Mouse (Mus musculus) hindbrain, embryonic 13.5 days (tissue): Measurements from ENCODE around the gene Fancd2. TPM values are rescaled to one million over a fixed set of nuclear protein-coding genes. Genes with fewer than 3 reads are reported as not detected.

ENCODE experiments used
- microRNA-seq: library from miRNA; unstranded; fragments of <30 nt; microRNA quantifications from one replicate; pipeline ENCODE4, GENCODE M21; 2016
- polyA plus RNA-seq: library from polyadenylated mRNA; unstranded; fragments of >200 nt; fragmentation: Nextera tagmentation; extraction: Ambion mirVana; gene quantifications from 2 replicates; pipeline ENCODE4 v1.2.1, GENCODE M21; 2015

Gene Fancd2
- polyA plus RNA-seq, 1 experiment from 2014 or later: 3.2 TPM

Small RNAs within 50 kb of the gene (microRNA-seq; reads per million reads assigned to microRNA genes)
- gene Gm23365: not detected

Other genes with a start within 250 kb of the Fancd2 start
- gene Cpne9, start 249.4 kb upstream of the Fancd2 start, polyA plus RNA-seq: 1.2 and 1.9 TPM in 2 replicates
- 17.1 and 17.3 TPM in 2 replicates for gene Brpf1, start 224.5 kb upstream of the Fancd2 start, polyA plus RNA-seq
- 8.7 and 9.6 TPM in 2 replicates for gene Ogg1, start 204.7 kb upstream of the Fancd2 start, polyA plus RNA-seq
- gene Camk1, start 187.7 kb upstream of the Fancd2 start, polyA plus RNA-seq: 79.6 and 86.3 TPM in 2 replicates
- gene Tada3, start 153.8 kb upstream of the Fancd2 start, polyA plus RNA-seq: 70.0 and 70.6 TPM in 2 replicates
- gene Arpc4, start 153.6 kb upstream of the Fancd2 start, polyA plus RNA-seq: 416 and 430 TPM in 2 replicates
- 11.8 TPM in 2 replicates for gene Ttll3, start 142.4 kb upstream of the Fancd2 start, polyA plus RNA-seq
- gene Rpusd3, start 112.3 kb upstream of the Fancd2 start, polyA plus RNA-seq: 17.5 and 19.5 TPM in 2 replicates
- not detected in 2 replicates for gene Cidec, start 95.9 kb upstream of the Fancd2 start, polyA plus RNA-seq
- gene Jagn1, start 89.1 kb upstream of the Fancd2 start, polyA plus RNA-seq: 92.9 and 96.9 TPM in 2 replicates
- gene Il17re, start 73.2 kb upstream of the Fancd2 start, polyA plus RNA-seq: 0.09 and 0.17 TPM in 2 replicates
- gene Il17rc, start 60.3 kb upstream of the Fancd2 start, polyA plus RNA-seq: 2.0 and 2.4 TPM in 2 replicates
- gene Creld1, start 48.4 kb upstream of the Fancd2 start, polyA plus RNA-seq: 67.2 and 72.4 TPM in 2 replicates
- gene Prrt3, start 29.8 kb upstream of the Fancd2 start, polyA plus RNA-seq: 5.3 and 7.1 TPM in 2 replicates
- gene Emc3, start within 50 bp of the Fancd2 start, polyA plus RNA-seq: 105 and 110 TPM in 2 replicates
- 0.19 and 0.23 TPM in 2 replicates for gene Fancd2os, start 69.0 kb downstream of the Fancd2 start, polyA plus RNA-seq
- gene Brk1, start 73.1 kb downstream of the Fancd2 start, polyA plus RNA-seq: 235 and 248 TPM in 2 replicates
- gene Vhl, start 92.3 kb downstream of the Fancd2 start, polyA plus RNA-seq: 65.0 and 68.5 TPM in 2 replicates
- 1.7 and 2.1 TPM in 2 replicates for gene Irak2, start 106.8 kb downstream of the Fancd2 start, polyA plus RNA-seq
- 0.72 and 0.83 TPM in 2 replicates for gene Tatdn2, start 165.4 kb downstream of the Fancd2 start, polyA plus RNA-seq
- gene Ghrl, start 188.2 kb downstream of the Fancd2 start, polyA plus RNA-seq: 0.29 TPM in 1 of 2 replicates, not detected in the other
- 216 and 218 TPM in 2 replicates for gene Sec13, start 209.1 kb downstream of the Fancd2 start, polyA plus RNA-seq